Mouse (Mus musculus) bone marrow macrophage, adult 2 months (primary cell): ENCODE results near the gene Xpo6.

ENCODE experiments used
- CTCF ChIP-seq: IDR thresholded peaks from 2 replicates; pipeline ENCODE4 v1.5.1; 2012; ENCODE audit warnings: low read depth, mild to moderate bottlenecking, low read length, moderate library complexity
- POLR2A ChIP-seq: IDR thresholded peaks from 2 replicates; pipeline ENCODE4 v1.6.1; 2012; ENCODE audit warnings: mild to moderate bottlenecking, low read depth, low read length, borderline replicate concordance

GRCm38 (mm10) chr7:126089782-126090181 is 110.5 kb downstream of the Xpo6 start:
- TF ChIP-seq POLR2A (no peak), CTCF (peak; percentile 44; the same call in 1 of the 2 replicates)
